Mouse (Mus musculus) left cerebral cortex, adult 8-10 months (tissue): ENCODE results near the gene Speer4b. TPM values are rescaled to one million over a fixed set of nuclear protein-coding genes. Genes with fewer than 3 reads are reported as not detected.
"Not testable (repeated sequence)": the region's sequence is repeated elsewhere in the genome, so short reads cannot be mapped to it uniquely, and the experiment has no call there.

Experiments used
- DNase-seq, 2 experiments: peaks; one replicate each; pipeline ENCODE4 v3.0.0; 2022; ENCODE audit warnings: low spot score in 2 of 2
- total RNA-seq, 4 experiments: library from RNA; stranded (reverse); gene quantifications; 2 replicates each; pipeline ENCODE4 v1.2.4; 2022

Gene Speer4b
- not detected for total RNA-seq

DNA sequence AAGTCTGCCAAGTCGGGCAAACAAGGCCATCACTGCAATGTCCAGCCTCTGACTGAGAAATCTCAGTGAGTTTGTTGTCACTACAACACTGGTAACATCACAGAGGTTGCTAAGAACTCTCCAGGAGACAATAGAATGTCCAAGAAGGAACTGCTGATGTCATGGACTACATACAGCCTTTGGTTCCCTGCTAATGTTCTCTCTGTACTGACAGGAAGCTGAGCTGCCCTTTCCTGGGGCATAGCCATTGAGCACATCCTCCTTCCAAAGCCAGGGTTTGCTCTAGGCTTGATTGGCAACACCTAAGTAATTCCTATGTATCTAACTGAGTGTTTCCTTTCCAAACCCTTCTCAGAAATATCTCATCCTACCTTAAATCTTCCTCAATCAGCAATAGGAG is at the start of gene Speer4b:
Speer4b (minus strand) TSS at position 101 of the 400 bp plus-strand sequence.
- not testable (repeated sequence) for DNase-seq

DNA sequence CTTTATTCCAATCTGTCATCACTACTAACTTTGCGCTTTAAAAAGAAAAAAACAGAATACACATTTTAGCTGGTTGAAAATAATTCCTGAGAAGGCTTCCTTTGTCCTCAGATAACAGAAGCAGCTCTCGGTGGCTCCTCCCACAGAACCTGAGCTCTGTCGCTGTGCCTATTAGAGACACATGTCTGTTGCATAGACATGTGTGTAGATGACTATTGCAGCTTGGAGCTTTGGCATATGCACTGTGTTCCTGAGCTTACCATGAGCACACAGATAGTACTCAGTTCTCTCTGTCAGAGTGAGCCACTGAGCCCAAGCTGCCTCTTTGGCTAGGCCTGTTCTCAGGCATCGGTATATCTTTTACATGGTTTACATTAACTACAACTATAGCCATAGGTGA is 48.1 kb upstream of the Speer4b start:
- no peak for DNase-seq

DNA sequence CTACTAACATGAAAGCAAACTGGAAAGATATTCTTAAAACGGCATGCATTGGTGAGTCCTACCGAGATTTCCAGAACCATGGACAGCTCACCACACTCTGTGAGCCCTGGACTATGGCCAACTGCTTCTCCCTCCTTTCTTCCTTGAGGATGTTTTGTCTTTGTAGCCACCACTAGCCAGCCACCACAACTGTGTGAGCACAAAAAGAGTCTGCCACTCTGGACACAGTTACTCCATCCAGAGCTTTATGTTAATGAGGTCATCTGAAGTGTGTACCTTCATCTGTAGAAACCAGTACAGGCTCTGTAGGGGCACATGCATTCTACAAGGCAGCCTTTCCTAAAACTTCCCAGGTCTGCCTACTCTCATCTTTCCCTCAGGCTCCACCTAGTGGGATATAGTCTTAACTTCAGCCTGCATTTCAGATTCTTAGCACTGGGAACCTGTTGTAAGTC is 43.6 kb upstream of the Speer4b start:
- DNase-seq: no peak

DNA sequence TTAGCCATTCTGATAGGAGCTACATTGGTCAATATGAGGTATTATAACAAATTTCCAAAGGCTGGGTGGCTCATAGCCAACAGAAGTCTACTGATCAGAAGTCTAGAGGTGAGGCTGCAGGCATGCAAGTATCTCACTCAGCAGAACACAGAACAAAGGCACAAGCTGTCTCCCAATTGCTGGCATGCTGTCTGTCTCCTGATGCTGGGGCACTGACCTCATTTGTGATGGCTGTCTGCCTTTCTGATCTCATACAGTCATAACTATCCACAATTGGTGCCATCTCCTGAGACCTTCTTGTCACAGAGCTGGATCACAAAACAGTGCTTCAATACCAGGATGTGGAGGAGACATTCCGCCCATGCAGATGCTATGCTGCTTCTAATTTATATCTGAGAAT is 25.7 kb upstream of the Speer4b start:
- no peak for DNase-seq

DNA sequence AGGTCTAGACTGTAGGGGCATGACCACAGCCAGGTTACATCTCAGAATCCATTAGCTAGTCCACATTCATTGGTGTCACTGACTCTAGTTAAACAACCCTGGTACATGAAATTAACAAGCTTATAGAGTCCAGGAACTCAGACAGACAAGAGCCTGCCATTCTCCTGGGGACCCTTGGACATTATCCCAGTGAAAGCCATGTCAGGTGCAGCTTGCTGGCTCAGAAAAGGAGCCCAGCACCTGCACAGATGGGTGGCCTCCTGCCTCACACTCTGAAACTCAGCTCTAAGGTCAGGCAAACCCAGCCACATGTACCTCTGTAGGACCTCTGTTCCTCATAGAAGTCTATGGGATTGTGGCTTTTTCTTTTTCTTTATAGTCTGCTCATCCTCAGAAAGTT is 17.5 kb upstream of the Speer4b start:
- no peak for DNase-seq

DNA sequence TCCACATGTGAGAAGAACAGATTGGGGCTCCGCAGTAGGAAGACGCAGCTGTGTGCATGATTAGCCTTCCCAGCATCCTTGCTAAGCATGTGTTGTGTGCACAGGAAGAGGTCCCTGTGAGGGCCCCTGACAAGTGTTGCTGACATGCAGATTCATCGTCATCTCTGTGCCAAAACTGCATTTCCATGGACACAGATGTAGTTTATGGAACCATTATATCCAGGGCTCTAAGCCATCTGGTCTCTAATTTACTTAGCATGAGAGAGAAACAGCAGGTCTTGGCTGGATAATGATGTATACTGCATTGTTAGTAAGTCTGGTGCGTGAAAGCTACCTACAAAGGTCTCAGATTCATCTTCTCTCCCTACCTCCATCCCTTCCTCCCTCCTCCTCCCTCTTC is 10.3 kb downstream of the Speer4b start:
- no peak for DNase-seq

DNA sequence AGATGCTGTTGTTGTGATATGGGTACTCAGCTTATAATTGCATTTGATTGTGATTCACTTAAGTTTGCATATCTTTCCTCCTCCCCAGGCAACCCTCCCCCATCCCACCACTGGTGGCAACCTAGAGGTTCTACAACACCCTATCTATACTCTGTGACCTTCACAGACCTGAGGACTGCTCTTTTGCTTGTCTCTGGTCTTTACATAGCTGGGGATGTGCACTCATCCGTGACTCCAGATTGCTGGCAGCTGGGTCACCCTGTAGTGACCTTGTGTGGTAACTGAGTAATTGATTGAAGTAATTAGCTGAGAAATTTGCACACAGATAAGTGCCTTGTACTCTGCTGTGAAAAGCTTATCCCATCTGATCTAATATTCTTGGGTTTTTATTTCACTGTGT is 15.1 kb downstream of the Speer4b start:
- DNase-seq: no peak

DNA sequence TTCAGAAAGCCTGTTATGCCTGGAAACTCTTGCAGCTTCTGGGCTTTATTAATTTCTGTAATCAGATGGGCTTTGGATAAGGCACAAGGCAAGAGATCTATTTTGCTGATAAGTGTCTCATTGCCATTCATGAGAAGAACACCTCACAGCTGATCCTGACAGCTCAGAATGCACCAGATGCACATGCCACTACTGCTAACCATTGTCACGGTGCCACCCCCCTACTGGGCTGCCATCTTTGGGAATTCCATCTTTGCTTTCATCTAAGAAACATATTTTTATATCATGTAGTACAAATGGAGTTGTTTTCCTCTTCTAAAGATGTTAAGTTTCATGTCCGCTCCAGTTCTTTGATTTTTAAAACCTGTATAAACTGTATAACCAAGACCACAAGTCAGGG is 19.5 kb downstream of the Speer4b start:
- no peak for DNase-seq

DNA sequence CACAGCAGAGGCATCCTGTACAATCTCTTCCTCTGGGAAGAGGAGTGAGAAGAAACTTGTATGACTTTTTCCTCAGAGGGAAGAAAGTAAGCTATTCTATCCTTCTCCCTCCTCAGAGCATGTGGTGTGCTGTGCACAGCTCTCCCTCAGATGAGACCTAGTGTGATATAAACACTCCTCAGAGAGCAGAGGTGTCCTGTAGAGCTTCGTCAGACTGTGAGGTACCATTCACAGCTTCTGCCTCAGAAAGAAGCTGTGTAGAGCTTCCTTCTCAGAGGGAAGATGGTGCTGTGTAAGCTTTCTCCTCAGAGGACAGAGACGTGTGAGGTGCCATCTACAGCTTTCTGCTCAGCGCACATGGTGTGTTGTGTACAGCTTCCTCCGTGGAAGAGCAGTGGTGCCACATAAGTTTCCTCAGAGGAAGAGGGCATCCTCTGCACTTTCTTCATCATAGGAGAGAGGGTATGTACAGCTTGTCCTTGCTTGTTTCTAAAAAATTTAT is 26.2 kb downstream of the Speer4b start:
- DNase-seq: no peak

DNA sequence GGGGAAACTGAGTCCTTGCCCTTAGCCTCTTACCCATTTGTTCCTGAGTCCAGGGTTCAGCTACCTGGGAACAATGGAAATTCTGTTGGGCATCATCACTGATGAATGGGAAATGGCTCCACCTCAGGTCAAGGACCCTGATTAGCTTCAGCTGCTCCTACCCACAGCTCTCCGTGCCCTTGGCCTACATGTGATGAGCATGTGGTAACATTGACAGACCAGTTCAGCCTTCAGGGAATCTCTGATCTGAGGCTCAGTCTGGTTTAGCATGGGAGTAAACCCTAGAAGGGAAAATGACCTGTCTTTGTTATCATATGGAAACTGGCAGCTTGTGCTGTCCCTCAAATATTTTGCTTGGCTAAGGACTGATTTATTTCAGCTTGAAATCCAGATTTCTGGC is 43.6 kb downstream of the Speer4b start:
- no peak for DNase-seq

DNA sequence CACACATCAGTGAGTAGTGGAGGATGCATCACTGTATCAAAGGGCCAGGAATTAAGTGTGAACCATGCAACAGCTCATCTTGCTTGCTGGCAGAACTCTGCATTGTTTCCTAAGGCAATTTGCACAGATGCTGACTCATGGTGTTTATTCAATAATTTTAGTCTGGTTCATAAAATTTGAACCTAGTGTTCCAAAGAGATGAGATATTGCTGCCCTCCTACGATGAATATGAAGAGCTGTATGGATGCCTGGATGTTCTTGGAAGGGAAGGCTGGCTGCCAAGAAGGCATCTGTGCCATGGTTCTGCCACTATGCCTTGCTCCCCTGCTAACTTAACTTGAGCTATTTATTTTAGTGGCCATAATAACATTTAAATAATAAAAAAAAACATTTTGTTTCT is 44.3 kb downstream of the Speer4b start:
- DNase-seq: no peak

DNA sequence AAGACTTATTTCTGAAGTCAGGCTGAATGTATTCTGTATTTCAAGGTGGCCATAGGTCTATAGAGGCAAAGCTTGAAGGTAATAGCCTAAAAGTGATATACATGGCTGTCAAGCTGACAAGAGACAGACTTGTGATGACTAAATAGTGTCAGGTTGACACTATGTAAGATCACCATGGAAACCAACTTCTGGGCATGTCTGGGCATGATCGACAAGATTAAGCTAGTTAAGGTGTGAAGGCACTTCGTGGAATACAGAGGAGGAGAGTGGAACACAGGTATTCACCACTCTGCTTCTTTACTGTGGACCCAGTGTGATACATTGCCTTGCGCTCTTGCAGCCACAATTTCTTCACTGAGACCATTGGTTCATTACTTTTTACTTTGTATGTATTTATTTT is 46.9 kb downstream of the Speer4b start:
- DNase-seq: no peak

DNA sequence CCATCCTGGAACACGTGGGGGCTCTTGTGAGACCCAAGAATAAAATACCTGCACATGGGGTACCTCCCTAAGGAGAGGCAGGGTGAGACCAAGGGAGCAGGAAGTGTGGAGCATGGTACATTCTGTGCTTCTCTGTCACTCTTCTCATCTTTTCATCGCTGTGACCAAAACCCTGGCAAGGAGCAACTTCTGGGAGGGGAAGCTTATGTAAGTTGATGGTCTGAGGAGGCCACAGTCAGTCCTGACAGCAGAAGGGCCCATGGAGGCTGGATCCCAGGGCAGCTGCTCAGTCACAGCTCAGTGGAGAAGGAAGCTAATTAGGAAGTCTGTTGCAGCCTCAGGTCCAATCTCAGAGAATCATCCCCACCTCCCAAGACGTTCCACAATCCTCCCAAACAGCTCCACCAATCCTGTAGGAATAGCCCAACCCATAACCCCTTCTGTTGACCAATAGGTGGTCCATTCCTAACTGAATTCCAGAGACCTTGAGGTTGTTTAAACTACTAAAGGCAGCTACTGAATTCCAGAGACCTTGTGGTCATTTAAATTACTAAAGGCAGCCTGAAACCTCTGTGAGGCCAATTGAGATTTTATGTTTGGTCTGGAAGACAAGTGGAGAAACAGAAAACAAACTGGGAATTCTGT is 47.9 kb downstream of the Speer4b start:
- DNase-seq: no peak
